Mouse (Mus musculus): ENCODE measurements around the gene Plin2. TPM values are rescaled to one million over a fixed set of nuclear protein-coding genes. Genes with fewer than 3 reads are reported as not detected.

The Plin2 gene
- total RNA-seq (2023), result 100 to 1,000 TPM; 335 to 402 TPM

GRCm38 (mm10) chr4:86669780-86670201 lies at the start of gene Plin2:
Gene Plin2 (minus strand): TSS chr4:86670060.

GRCm38 (mm10) chr4:86611524-86612288 lies 58.2 kb downstream of the Plin2 start, which contains the start of gene Haus6:
Gene Haus6 (minus strand): TSS chr4:86612055.

Other genes starting within 250 kb of the Plin2 start
- gene Saxo1, start 111.7 kb downstream of the Plin2 start, total RNA-seq (2023), result not detected
- 10 to 100 TPM; 63.7 to 65.3 TPM for gene Rraga, start 94.4 kb downstream of the Plin2 start, total RNA-seq (2023)
- 10 to 100 TPM in 1 of 2 experiments, 1 to 10 TPM in 1; 8.6 to 10.2 TPM for gene Haus6, start 58.0 kb downstream of the Plin2 start, total RNA-seq (2023)
- gene Dennd4c, start 78.5 kb upstream of the Plin2 start, total RNA-seq (2023), result 10 to 100 TPM; 26.0 to 28.4 TPM
- 1,000 to 10,000 TPM; 1,036 to 1,086 TPM for gene Rps6, start 187.4 kb upstream of the Plin2 start, total RNA-seq (2023)
- gene Acer2, start 204.3 kb upstream of the Plin2 start, total RNA-seq (2023), result 1 to 10 TPM in 1 of 2 experiments, under 1 TPM in 1; 0.84 to 1.5 TPM